Mouse (Mus musculus) kidney, adult 2 months (tissue): ENCODE data around the gene Srgap2.

Source experiments
- CTCF ChIP-seq: fragments of 200-500 bp; conservative IDR thresholded peaks from 2 replicates; pipeline ENCODE4 v1.5.1; 2011; ENCODE audit warnings: low read depth, mild to moderate bottlenecking, control low read depth, low read length, moderate library complexity, mixed read lengths; ENCODE audit not compliant: insufficient read depth, insufficient read length
- POLR2A ChIP-seq: fragments of 200-500 bp; IDR thresholded peaks from one replicate; pipeline ENCODE4 v1.6.1; 2011; ENCODE audit warnings: low read depth, low read length, control low read depth

- TF ChIP-seq POLR2A (no peak), CTCF (no peak)
Measured at GRCm38 (mm10) chr1:131421113-131421512, 106.0 kb downstream of the Srgap2 start.
